Mouse (Mus musculus) urinary bladder, postnatal 10 days (tissue): Measurements from ENCODE around the gene Lingo1.
A peak's percentile ranks its signal among the peaks of the same experiment; 100 is the strongest.

Experiments used
- DNase-seq: peaks from one replicate; pipeline ENCODE4 v3.0.0; 2022; ENCODE audit warnings: low spot score

Gene Lingo1

GRCm38 (mm10) chr9:56678929-56679681 is 117.2 kb downstream of the Lingo1 start:
- DNase-seq: no peak

GRCm38 (mm10) chr9:56675696-56676095 is 120.6 kb downstream of the Lingo1 start:
- no peak for DNase-seq

GRCm38 (mm10) chr9:56669605-56670221 is 126.6 kb downstream of the Lingo1 start:
- DNase-seq: no peak

GRCm38 (mm10) chr9:56664136-56664535 is 132.1 kb downstream of the Lingo1 start:
- no peak for DNase-seq

GRCm38 (mm10) chr9:56662946-56663345 is 133.3 kb downstream of the Lingo1 start:
- no peak for DNase-seq

- no peak for DNase-seq
These were observed 133.9 kb downstream of the Lingo1 start for GRCm38 (mm10) chr9:56662405-56662804.

GRCm38 (mm10) chr9:56661217-56661840 is 134.9 kb downstream of the Lingo1 start:
- no peak for DNase-seq

- no peak for DNase-seq
These were observed 137.7 kb downstream of the Lingo1 start for GRCm38 (mm10) chr9:56658580-56658979.

- DNase-seq: no peak
These were observed 138.3 kb downstream of the Lingo1 start for GRCm38 (mm10) chr9:56657996-56658398.

- no peak for DNase-seq
These were observed 139.3 kb downstream of the Lingo1 start for GRCm38 (mm10) chr9:56656766-56657542.

GRCm38 (mm10) chr9:56655167-56655566 is 141.1 kb downstream of the Lingo1 start:
- DNase-seq: no peak

GRCm38 (mm10) chr9:56652551-56652950 is 143.7 kb downstream of the Lingo1 start:
- no peak for DNase-seq

GRCm38 (mm10) chr9:56651586-56651985 is 144.7 kb downstream of the Lingo1 start:
- DNase-seq: no peak

- no peak for DNase-seq
These were observed 149.8 kb downstream of the Lingo1 start for GRCm38 (mm10) chr9:56646227-56647025.

GRCm38 (mm10) chr9:56643474-56643873 is 152.8 kb downstream of the Lingo1 start:
- DNase-seq: no peak

GRCm38 (mm10) chr9:56638226-56638905 is 157.9 kb downstream of the Lingo1 start:
- no peak for DNase-seq

- DNase-seq: no peak
These were observed 158.8 kb downstream of the Lingo1 start for GRCm38 (mm10) chr9:56637403-56637857.

GRCm38 (mm10) chr9:56636766-56637402 is 159.4 kb downstream of the Lingo1 start:
- no peak for DNase-seq

GRCm38 (mm10) chr9:56636214-56636613 is 160.1 kb downstream of the Lingo1 start:
- DNase-seq: peak; percentile 51

- DNase-seq: no peak
These were observed 160.7 kb downstream of the Lingo1 start for GRCm38 (mm10) chr9:56635498-56636121.
